Mouse (Mus musculus): ENCODE measurements around the gene Tufm.
A peak's percentile ranks its signal among the peaks of the same experiment; 100 is the strongest.

Tufm gene

DNA sequence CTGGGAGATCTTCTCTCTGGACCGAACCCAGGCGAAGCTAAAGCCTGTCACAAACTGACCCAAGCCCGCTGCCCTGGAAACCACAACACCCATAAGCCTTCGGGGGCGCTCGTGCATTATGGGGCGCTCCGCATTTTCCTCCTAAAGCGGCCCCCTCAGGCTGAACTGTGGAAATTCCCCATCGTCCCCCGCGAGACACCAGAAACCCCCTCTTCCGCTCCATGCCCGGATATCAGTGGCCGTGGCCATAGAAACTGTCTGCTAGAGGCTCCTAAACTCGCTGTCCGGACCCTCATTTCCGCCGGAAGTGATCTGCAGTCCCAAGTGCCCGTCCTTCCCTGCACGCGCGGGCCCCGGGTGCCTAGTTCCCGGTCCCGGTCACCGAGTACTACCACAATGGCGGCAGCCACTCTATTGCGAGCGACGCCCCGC, at the start of gene Tufm:
Tufm (plus strand) TSS at position 310 of the 432 bp plus-strand sequence.
- DNase-seq (ENCODE audit: low spot score): peak; percentile 98

DNA sequence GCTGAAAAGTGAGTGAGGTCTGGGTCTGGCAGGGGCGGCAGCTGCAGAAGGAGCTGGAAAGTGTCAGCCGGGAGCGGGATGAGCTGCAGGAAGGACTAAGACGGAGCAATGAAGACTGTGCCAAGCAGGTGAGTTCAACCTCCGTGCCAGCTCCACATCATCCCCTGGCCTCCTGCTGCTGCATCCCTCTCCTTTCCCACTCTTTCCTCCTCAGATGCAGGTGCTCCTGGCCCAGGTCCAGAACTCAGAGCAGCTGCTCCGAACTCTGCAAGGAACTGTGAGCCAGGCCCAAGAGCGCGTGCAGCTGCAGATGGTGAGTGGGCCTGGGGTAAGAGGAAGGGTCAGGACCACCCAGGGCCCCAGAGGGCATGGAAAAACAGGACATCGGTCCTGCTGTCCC, 47.0 kb upstream of the Tufm start:
- DNase-seq (ENCODE audit: low spot score): no peak

- no peak for DNase-seq (ENCODE audit: low spot score)
Measured at GRCm38 (mm10) chr7:126443997-126444396, 43.2 kb upstream of the Tufm start.

GRCm38 (mm10) chr7:126444536-126444935, 42.6 kb upstream of the Tufm start:
- DNase-seq (ENCODE audit: low spot score): no peak

DNA sequence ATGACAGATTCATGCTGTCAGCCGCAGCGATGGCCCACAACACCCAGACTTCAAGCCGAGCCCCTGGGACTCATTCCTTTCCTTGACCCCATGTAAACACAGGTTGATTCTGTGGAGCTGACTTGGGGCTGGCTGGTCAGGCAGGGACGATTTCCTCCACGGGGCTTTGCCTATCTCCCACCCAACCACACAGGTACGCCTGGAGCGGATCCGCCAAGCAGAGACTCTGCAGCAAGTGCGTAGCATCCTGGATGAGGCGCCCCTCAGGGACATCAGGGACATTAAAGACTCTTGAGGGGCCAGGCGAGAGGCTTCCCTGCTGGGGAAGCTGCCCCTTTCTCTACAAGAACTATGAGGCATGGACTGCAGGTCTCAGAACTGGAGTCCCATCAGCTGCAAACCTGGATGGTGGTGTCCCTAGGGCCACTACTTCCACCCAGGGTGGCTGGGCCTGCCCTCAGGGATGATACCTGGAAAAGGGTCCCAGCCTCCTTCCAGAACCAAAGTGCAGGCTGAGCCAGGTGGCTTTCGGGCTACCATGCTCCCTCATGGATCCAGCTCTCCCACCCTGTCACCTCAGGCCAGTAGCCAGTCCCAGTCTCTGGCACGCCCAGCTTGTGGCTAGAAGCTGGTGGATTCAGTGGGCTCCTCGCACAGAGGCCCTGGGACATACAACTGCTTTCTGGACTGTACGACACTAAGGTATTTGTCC, 41.9 kb upstream of the Tufm start:
- no peak for DNase-seq (ENCODE audit: low spot score)

DNA sequence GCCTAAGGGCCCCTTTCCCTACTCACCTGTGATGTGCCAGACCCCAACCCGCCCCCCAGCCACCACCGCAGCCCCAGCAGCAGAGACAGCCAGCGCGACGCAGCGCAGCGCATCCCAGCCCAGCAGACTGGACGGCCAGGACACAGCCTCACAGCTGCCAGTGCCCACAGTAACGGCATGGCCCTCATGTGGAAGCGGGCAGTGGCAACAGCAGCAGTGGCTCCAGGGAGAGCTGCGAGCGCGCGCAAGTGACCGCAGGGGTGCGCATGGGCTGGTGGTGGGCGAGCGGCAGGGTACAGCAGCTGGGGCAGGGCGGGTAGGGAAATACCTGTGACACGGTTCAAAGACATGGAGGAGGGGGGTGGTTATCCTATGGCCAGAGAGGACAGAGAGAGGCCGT, 40.9 kb upstream of the Tufm start:
- no peak for DNase-seq (ENCODE audit: low spot score)

GRCm38 (mm10) chr7:126448481-126448880, 38.7 kb upstream of the Tufm start:
- no peak for DNase-seq (ENCODE audit: low spot score)

- no peak for DNase-seq (ENCODE audit: low spot score)
Measured at GRCm38 (mm10) chr7:126449991-126450390, 37.2 kb upstream of the Tufm start.

GRCm38 (mm10) chr7:126450641-126451040, 36.5 kb upstream of the Tufm start:
- no peak for DNase-seq (ENCODE audit: low spot score)

DNA sequence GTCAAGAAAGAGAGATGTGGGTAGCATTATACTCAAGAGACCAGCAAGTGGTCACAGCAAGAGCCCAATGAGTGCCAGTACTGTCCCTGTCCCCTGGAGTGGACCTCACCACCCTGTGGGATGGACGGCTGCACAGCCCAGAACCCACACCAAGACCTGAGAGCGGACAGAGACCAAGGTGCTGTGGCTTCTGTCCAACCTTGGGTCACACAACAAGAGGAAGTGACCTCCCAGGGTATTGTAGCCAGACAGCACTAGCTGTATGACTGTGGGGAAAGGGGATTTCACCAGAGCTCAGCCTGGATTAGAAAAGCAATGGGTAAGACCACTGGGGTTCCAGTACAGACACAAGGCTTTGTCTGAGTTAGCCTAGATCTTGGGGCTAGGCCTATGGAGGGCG, 34.9 kb upstream of the Tufm start:
- no peak for DNase-seq (ENCODE audit: low spot score)

DNA sequence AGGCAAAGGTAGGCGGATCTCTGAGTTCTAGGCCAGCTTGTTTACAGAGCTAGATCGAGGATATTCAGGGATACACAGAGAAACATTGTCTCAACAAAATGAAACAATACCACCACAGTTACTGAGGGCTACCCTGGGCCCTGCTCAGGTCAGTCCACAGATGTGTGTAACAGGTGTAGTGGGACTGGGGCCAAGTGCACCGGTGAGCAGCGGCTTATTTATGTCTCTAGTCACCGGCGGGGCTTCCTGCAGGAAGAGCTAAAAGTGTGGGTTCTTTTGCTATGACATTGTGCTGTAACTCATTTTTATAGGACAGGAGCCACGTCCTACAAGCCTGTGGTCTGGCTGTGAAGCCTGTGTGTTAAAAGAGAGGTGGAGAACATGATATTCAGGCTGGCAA, 33.3 kb upstream of the Tufm start:
- no peak for DNase-seq (ENCODE audit: low spot score)

DNA sequence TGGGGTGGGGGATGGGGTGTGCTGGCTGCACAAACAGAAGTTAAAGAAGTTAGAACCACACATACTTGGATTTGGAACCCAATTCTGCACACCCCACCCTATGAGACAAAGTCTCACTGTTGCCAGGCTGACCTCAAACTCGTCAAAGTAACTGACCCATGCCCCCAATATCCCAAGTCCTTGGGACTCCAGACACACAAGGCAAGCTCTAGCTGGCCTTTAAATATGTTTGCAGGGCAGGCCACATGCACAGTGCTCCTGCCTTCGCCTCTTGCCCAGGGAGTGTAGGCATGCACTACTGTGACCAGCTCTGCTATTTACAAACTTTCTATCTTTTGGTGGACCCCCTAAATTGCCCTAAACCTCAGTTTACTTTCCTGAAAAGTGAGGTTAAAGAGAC, 31.9 kb upstream of the Tufm start:
- no peak for DNase-seq (ENCODE audit: low spot score)

- DNase-seq (ENCODE audit: low spot score): no peak
Measured at GRCm38 (mm10) chr7:126456382-126457266, 30.5 kb upstream of the Tufm start.

DNA sequence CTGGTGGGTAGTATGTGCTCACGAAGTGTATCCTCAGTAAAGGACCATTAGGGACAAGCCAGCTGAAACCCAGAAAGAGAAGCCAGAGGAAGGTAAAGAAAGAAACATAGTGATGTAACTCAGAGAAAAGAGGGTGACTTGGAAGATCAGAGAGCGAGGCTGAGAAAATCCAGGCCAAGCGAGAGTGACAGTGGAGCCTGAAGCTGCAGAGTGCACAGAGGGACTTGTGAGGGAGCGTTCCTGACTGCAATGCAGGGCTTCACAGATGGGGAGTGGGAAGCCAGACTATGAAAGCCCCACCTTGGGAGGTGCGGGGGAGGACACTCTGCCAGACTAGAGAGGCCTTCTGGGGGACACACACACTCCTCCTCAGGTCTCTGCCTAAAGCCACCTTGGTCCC, 28.9 kb upstream of the Tufm start:
- DNase-seq (ENCODE audit: low spot score): no peak

- no peak for DNase-seq (ENCODE audit: low spot score)
Measured at GRCm38 (mm10) chr7:126458844-126459618, 28.1 kb upstream of the Tufm start.

- no peak for DNase-seq (ENCODE audit: low spot score)
Measured at GRCm38 (mm10) chr7:126460623-126461399, 26.4 kb upstream of the Tufm start.

DNA sequence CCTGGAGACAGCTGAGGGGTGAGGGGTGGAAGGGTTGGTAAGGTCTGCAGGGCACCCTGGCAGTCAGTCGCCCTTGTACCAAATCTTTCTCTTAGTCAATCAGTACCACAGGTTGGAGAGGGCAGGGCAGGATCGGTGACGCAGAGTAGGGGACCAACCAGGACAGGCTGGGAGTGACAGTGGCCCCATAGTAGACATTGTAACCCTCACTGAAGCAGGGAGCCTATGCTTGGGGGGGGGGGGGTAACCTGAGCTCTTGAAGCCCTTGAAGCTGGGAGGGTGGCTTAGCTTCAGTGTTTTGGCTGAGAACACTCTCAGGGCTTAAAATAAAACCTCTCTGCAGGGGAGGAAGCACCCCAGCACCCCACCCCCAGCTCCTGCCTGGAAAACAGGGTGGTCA, 25.5 kb upstream of the Tufm start:
- no peak for DNase-seq (ENCODE audit: low spot score)

DNA sequence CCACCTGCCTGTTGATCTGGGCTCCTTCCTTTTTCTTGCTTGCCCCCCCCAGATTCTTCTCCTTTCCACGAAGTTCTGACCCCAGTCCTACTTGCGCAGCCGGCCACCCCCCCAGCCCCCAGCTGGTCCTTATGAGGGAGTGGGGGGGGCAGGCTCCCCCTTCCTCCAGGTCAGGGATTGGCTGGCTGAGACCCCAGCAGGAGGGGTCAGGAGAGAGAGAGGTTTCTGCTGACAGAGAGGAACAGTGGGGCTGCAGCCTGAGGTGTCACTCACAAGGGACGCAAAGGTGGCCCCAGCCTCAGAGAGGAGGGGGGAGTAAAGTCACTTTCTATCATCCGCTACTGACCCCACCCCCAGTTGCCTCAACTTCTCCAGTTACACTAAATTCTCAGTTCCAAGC, 24.2 kb upstream of the Tufm start, which contains the start of gene Atp2a1:
Atp2a1 (minus strand) TSS at position 105 of the 400 bp plus-strand sequence.
- DNase-seq (ENCODE audit: low spot score): no peak

DNA sequence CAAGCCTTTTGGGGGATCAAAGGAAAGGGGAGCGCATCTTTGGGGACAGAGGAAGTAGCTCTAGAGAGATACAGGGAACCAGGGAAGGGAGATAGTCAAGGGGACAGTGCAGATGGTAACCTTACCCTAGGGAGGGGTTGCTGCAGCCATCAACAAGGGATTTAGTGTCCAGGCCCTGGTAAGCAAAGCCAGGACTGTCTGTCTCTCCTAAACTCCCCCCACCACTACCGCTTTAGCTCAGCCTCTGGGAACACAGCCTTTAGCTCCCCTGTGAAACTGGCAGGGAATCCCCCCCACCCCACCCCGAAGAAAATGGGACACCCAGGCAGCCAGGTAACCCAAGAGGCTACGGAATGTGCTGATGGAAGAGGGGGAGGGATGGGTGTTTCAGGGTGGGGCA, 23.6 kb upstream of the Tufm start:
- DNase-seq (ENCODE audit: low spot score): no peak

GRCm38 (mm10) chr7:126464121-126464520, 23.0 kb upstream of the Tufm start:
- no peak for DNase-seq (ENCODE audit: low spot score)

- DNase-seq (ENCODE audit: low spot score): no peak
Measured at GRCm38 (mm10) chr7:126464836-126465235, 22.3 kb upstream of the Tufm start.
